Mouse (Mus musculus) gastrocnemius, postnatal 4 days (tissue): ENCODE data around the gene Tmem110. TPM values are rescaled to one million over a fixed set of nuclear protein-coding genes. Genes with fewer than 3 reads are reported as not detected.

ENCODE experiments used
- DNase-seq, 2 experiments: peaks; one replicate each; pipeline ENCODE4 v3.0.0; 2021 to 2022; ENCODE audit warnings: low spot score in 2 of 2, mixed read lengths in 2 of 2
- total RNA-seq, 2 experiments: library from RNA; stranded (reverse); gene quantifications; 2 replicates each; pipeline ENCODE4 v1.2.3; 2021

Gene Tmem110
- total RNA-seq, 2 experiments from 2014 or later, result 13.0 to 15.7 TPM

- no peak for DNase-seq
Observed at GRCm38 (mm10) chr14:30899972-30900371, 74.6 kb downstream of the Tmem110 start.

GRCm38 (mm10) chr14:30902628-30903027 is 77.2 kb downstream of the Tmem110 start:
- DNase-seq, result no peak

DNA sequence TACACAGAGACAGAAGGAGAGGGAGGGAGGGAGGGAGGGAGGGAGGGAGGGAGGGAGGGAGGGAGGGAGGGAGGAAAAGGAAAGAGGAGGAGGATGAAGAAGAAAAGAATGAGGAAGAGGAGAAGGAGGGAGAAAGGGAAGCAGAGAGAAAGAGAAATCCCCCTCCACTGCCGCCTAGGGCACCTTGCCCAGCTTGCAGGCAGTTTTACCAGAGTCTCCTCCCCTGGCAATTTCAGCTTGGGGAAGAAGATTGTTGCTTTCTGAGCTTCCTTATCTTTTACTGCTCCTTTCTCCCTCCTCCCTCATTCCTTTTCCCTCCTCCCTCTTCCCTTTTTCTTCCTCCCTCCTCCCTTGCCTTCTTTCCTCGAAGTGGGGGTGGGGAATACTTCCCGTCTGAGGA is 77.6 kb downstream of the Tmem110 start:
- DNase-seq, result no peak

DNA sequence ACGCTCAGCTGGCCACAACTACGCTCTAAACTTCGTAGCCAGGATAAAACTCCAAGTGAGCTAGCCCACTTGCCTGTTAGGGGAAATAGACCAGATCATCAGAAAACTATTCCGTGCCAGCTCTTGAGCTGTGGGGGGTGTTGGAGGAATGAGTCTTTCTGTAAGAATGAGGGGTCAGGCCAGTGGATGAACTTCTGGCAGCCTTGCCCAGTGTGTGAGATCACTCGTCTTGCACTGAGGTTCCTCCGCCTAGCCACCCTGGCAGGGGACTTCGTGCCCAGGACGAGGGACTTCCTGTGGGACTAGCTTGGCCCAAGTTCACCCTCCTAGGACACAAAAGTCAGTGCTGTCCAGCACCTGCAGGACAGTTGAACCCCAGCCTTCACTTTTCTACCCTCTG is 78.9 kb downstream of the Tmem110 start:
- no peak for DNase-seq

DNA sequence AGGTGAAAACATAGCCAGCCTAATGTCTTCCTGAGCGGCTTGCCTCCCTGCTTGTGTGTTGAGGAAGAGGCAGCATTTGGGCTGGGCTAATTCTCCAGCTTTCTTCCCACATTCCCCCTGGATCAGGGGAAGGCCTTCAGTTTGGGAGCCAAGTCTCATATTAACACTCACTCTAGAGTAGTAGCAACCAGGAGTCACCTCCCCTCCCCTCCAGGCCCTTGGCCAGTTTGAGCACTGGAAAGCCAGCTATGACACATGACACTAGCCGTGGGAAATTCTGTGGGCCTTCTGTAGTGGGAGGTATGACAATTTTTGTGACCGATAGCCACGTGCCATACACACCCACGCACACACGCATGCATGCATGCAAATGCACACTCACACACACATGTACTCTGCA is 80.6 kb downstream of the Tmem110 start:
- no peak for DNase-seq

DNA sequence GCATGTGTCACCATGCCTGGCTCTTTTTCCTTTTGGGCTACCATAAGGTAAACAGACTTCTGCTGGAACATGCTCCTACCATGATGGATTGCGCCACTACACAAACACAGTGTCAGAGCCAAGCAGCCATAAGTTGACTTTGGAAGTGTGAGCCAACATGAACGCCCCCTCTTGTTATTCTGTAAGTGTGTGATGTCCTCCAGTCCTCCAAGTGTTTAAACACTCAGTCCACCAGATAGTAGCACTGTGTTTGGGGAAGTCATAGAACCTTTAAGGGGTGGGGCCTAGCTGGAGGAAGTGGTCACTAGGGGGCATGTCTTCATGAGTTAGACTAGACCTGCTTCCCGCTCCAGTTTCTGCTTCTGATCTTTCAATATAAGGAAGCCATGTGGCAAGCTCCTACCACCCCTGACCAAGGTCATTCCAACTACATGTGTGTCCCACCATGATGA is 82.5 kb downstream of the Tmem110 start:
- no peak for DNase-seq

DNA sequence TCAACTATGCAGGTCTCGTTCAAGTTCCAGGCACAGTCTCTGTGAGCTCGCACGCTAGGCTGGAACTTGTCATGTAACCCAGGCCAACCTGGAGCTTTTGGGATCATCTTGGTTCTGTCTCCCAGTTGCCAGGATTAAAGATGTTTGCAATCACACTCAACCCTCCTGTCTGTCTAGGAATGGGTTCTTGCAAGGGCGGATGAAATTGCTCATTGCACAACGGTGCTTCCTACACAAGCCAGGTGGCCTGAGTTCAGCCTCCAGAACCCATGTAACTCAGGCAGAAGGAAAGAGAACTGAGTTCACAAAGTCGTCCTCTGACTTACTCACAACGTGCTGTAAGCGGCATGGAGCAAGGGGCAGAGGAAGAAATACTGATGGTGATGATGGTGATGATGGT is 85.8 kb downstream of the Tmem110 start:
- no peak for DNase-seq

DNA sequence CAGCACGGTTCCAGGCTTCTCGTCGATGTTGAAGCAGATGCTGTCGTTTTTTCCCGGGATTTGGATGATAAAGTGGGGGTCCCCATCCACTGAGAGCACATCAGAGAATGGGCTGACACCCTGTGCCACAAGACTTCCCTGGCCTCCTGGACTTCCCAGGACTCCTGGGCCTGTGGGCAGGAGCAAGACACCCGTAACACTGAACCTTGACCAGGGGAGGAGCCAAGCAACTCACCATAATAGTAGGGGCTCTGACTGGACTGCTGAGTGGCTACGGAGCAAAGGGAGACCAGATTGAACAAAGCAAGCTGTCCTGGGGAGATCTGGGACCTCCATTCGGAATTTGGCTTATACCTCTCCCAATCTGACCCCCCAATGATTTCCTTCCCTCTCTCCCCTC is 87.3 kb downstream of the Tmem110 start:
- no peak for DNase-seq

DNA sequence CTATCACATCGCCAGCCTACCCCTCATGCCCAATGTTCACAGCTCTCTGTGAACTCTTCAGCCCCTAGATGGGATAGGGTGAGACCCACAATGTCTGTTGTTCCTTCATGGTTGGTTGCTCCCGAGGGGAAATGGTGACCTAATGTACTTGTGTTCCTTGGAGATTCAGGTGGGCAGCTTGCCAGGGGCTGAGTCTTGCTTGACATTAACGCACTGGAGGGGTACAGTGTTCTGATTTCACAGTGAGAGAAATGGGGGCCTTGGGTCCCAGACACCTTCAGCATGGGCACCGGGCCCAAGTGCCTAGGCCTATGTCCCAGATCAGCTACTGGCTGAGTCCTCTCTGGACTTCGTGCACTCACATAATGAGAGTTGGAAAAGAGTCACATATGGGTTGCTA is 88.0 kb downstream of the Tmem110 start:
- no peak for DNase-seq

DNA sequence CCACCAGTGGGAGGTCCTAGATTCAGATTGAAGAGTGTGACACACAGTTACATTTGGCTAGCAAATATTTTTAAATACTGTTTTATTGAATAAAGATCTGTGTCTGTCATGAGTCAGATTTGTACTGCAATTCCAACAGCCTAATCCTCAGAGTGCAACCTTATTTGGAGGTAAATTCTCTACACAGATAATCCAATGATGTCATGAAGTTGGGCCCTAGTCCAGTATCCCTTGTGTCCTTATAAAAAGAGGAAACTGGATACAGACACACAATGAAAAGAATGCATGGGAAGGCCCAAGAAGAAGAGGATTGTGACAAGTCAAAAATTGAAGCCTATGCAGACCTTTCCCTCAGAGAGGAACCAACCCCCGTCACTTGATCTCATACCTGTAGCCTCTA is 91.1 kb downstream of the Tmem110 start:
- DNase-seq, result no peak

DNA sequence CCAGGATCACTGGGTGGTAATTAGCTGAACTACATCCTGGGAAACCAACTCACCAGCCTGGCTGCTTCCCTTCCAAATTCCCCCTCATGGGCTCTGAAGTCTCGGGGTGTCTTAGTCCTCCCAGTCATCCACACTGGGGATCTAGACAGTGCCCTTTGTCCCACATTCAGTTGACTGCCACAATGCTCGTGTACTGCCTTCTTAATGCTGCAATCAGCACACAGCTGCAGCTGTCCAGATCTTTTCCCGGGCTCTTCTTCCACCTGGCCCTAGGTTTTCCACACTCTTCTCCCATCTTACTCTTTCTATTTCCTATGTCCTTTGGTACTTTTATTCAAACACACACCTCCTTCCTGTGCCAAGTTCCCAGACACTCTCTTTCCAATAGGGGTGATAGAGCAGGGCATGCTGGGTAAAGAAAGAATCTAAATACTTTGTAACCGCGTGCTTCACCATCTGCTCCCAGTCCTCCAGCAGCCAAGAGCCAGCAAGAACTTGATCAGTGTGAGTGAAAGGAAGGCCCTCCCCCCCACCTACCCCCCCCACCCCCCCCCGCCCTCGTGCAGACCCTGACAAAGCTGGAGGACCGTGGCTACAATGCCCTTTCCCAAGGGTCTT is 96.8 kb downstream of the Tmem110 start:
- DNase-seq, result no peak

GRCm38 (mm10) chr14:30923375-30924105 is 98.2 kb downstream of the Tmem110 start, which contains the start of gene Itih3:
Gene Itih3 (minus strand): TSS chr14:30923760.
- no peak for DNase-seq

GRCm38 (mm10) chr14:30925492-30925891 is 100.1 kb downstream of the Tmem110 start:
- no peak for DNase-seq

Other genes with a start within 250 kb of the Tmem110 start
- gene Prkcd, start 199.4 kb upstream of the Tmem110 start, total RNA-seq, result 10 to 100 TPM; 25.3 to 32.0 TPM
- 10 to 100 TPM; 10.6 to 11.0 TPM for gene Rft1, start 171.2 kb upstream of the Tmem110 start, total RNA-seq
- 10 to 100 TPM; 15.1 to 16.8 TPM for gene Sfmbt1, start 110.7 kb upstream of the Tmem110 start, total RNA-seq
- 100 to 1,000 TPM; 154 to 180 TPM for gene Mustn1, start 53.6 kb downstream of the Tmem110 start, total RNA-seq
- 1 to 10 TPM in 1 of 2 experiments, under 1 TPM in 1; 0.86 to 4.6 TPM for gene Itih4, start 60.9 kb downstream of the Tmem110 start, total RNA-seq
- 1 to 10 TPM; 1.3 to 4.9 TPM for gene Itih3, start 98.2 kb downstream of the Tmem110 start, total RNA-seq
- gene Itih1, start 117.7 kb downstream of the Tmem110 start, total RNA-seq, result 1 to 10 TPM in 1 of 2 experiments, under 1 TPM in 1; 0.22 to 1.1 TPM
- gene Nek4, start 125.8 kb downstream of the Tmem110 start, total RNA-seq, result 1 to 10 TPM; 5.6 to 6.4 TPM
- 10 to 100 TPM; 34.1 to 38.6 TPM for gene Glt8d1, start 175.8 kb downstream of the Tmem110 start, total RNA-seq
- 100 to 1,000 TPM; 167 to 184 TPM for gene Spcs1, start 176.1 kb downstream of the Tmem110 start, total RNA-seq
- 10 to 100 TPM; 94.3 to 94.4 TPM for gene Pbrm1, start 193.5 kb downstream of the Tmem110 start, total RNA-seq
- 10 to 100 TPM; 46.4 to 60.3 TPM for gene Gnl3, start 193.6 kb downstream of the Tmem110 start, total RNA-seq